ENCODE assay signal across 34 mouse cellular contexts in genomic region chr3:49748054-49748453, GRCm38 (mm10). TPM values are rescaled to one million over a fixed set of nuclear protein-coding genes. Genes with fewer than 3 reads are reported as not detected.
"Had no signal": no experiment of that assay in that cellular context is flagged by ENCODE, and none has a peak within 500 bp of the region (broad histone marks: within the 10 kb centered on the region; RNA-seq: fewer than 3 reads in every experiment).

No protein-coding gene starts in this region.

- H3K4me3 ChIP-seq: left cerebral cortex, adult 2 months; limb, embryonic 12.5 days; limb, embryonic 13.5 days; limb, embryonic 15.5 days; liver, embryonic 12.5 days; liver, embryonic 13.5 days; liver, embryonic 15.5 days; lung, embryonic 15.5 days; megakaryocyte, embryonic 14.5 days; midbrain, embryonic 10.5 days; midbrain, embryonic 12.5 days; midbrain, embryonic 13.5 days; midbrain, embryonic 15.5 days; myocyte; neural tube, embryonic 12.5 days had no signal

- H3K4me2 ChIP-seq: limb, embryonic 12.5 days; limb, embryonic 13.5 days; limb, embryonic 15.5 days; liver, embryonic 11.5 days; liver, embryonic 12.5 days; liver, embryonic 13.5 days; liver, embryonic 15.5 days; lung, embryonic 14.5 days; lung, embryonic 15.5 days; midbrain, embryonic 12.5 days; midbrain, embryonic 13.5 days; midbrain, embryonic 15.5 days; neural tube, embryonic 12.5 days had no signal

- DNase-seq: left cerebral cortex, postnatal 4 days; liver; liver, embryonic 13.5 days; liver, postnatal 0 days; lung, adult 18-20 months; lung, adult 2 months; lung, embryonic 14.5 days; lung, postnatal 10 days; lung, postnatal 14 days; lung, postnatal 36 days; lung, postnatal 4 days; midbrain, embryonic 14.5 days had no signal

- H3K27me3 ChIP-seq: limb, embryonic 12.5 days; limb, embryonic 13.5 days; limb, embryonic 15.5 days; liver, embryonic 12.5 days; liver, embryonic 13.5 days; liver, embryonic 15.5 days; lung, embryonic 15.5 days; megakaryocyte, embryonic 14.5 days; midbrain, embryonic 12.5 days; midbrain, embryonic 13.5 days; midbrain, embryonic 15.5 days; neural tube, embryonic 12.5 days had no signal

- H3K36me3 ChIP-seq: liver, embryonic 12.5 days; liver, embryonic 13.5 days; liver, embryonic 15.5 days had no signal

- H3K9me3 ChIP-seq: limb, embryonic 12.5 days; limb, embryonic 15.5 days; liver, embryonic 12.5 days; liver, embryonic 13.5 days; liver, embryonic 15.5 days; lung, embryonic 15.5 days; midbrain, embryonic 10.5 days; midbrain, embryonic 12.5 days; midbrain, embryonic 13.5 days; midbrain, embryonic 15.5 days; neural tube, embryonic 12.5 days had no signal

- H3K27ac ChIP-seq: left cerebral cortex, adult 2 months; limb, embryonic 12.5 days; limb, embryonic 13.5 days; limb, embryonic 15.5 days; liver, embryonic 12.5 days; liver, embryonic 13.5 days; liver, embryonic 14.5 days; liver, embryonic 15.5 days; lung, embryonic 15.5 days; macrophage; midbrain, embryonic 10.5 days; midbrain, embryonic 12.5 days; midbrain, embryonic 13.5 days; midbrain, embryonic 15.5 days; neural tube, embryonic 12.5 days had no signal

- ATAC-seq: liver, embryonic 12.5 days; liver, postnatal 0 days; lung, postnatal 0 days; midbrain, embryonic 13.5 days; midbrain, embryonic 15.5 days; midbrain, embryonic 16.5 days had no signal

- H3K9ac ChIP-seq: limb, embryonic 12.5 days; limb, embryonic 13.5 days; limb, embryonic 15.5 days; liver, embryonic 12.5 days; liver, embryonic 13.5 days; liver, embryonic 14.5 days; liver, embryonic 15.5 days; liver, postnatal 0 days; lung, embryonic 14.5 days; lung, embryonic 15.5 days; midbrain, embryonic 12.5 days; midbrain, embryonic 13.5 days; midbrain, embryonic 15.5 days; neural tube, embryonic 12.5 days had no signal

- H3K4me1 ChIP-seq: liver, embryonic 12.5 days; liver, embryonic 13.5 days; liver, embryonic 15.5 days; megakaryocyte, embryonic 14.5 days had no signal

RNA-seq across cellular contexts. Expression of gene Pcdh18, which starts 9.1 kb away (rescaled TPM):
- total RNA-seq: megakaryocyte progenitor cell, adult 5-6 weeks; megakaryocyte-erythroid progenitor cell, adult 5-6 weeks; monocyte, adult 5-6 weeks had no signal
- polyA plus RNA-seq: macrophage had no signal
